Mouse (Mus musculus): Measurements from ENCODE around the gene Tbc1d24.

Tbc1d24 gene

DNA sequence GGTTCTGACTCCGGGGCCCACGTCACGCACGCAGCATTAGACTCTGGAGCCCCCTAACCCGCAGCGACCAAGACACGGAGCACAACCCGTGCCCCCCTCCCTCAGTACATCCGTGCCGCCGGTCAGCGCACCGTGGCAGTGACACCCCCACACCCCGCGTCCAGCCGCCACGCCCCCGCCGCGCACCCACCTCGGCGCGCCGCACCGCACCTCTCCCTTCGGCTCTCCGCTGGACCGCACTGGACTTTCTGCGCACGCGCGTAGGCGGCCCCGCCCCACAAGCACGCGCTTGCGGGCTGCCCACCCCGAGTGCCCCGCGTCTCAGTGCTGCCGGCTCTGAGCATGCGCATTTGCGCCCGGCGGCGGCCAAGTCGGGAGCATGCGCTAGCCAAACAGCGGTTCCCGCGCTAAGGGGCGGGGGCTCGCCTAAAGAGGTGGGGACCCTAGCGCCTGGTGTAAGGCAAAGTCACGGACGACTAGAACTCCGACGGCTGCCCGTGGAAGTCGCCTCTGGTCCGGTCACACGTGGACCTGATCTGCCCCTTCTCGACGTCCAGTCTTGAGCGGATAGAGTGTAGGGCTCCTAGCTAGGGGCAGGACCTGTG is at the start of gene Tbc1d24:
Gene Tbc1d24, minus strand, starts transcription at position 279 of the 605 bp plus-strand sequence.
- peak; percentile 92 for DNase-seq (ENCODE audit: low spot score)

DNA sequence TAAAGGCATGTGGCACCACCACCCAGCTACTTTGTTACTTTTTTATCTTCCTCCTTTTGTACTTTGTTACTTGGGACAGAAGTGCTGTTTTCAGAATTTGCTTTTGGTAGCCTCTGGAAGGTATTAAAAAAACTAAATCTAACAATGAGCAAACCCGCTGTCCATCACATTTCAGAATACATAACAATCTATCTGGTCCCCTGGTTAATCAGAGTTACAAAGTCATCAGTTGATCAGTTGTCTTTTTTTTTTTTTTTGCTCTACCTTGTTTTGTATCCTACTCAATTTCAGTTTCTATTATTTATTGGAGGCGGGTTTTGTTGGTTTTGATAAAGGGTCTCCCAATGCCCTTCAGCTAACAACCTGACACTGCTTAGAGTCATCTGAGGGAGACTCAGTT is 47.0 kb upstream of the Tbc1d24 start:
- DNase-seq (ENCODE audit: low spot score) = no peak

DNA sequence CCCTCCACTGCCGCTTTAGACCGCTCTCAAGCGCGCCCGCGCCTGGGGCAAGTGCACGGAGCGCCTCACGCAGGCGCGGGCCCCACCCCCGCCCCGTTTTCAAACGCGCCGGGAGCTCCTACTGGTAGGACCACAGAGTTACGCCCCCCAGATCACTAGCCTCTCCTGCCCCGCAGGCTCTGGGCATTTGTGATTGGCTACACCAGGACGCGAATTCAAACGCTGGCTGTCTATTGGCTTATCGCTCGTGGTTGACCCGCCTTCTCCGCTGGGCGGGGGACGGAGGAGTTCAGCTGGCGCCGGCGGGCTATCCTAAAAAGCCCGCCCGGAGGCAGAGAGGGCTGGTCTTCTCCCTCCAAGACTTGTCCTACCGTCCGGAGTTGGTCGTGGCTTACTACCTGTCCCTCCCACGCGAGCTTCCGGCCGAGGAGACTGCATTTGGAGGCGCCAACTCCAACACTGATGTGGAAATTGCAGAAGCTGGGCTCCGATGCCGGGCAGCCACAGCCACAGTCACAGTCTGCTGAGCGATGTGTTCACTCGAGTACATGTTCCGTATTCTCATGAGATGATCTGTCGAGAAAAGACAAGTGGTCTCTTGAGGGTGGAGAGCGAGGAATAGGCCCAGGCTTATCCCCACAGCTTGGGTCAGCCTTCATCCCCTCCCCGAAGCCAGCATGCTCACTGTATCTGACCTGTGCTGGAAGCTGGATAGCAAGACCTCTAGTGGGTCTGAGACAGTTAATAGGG is 46.1 kb upstream of the Tbc1d24 start, which contains the start of gene Ccnf:
Gene Ccnf, minus strand, starts transcription at position 165 of the 750 bp plus-strand sequence.
- DNase-seq (ENCODE audit: low spot score) = peak; percentile 98

DNA sequence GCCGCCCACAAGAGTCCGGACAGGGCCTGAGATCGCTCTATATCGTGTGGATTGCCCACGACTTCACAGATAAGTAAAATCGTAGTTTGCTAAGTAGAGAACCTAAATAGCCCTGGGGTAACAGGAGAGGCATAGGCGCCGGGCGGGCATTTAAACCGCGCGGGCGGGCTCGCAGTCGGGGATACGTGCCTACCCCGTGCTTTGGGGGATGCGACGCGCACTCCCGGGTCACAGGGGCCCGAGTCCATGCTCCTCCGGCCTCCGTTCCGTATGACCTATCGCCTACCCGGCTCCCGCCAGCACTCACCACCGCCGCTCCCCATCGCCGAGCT is 45.6 kb upstream of the Tbc1d24 start:
- DNase-seq (ENCODE audit: low spot score) = no peak

DNA sequence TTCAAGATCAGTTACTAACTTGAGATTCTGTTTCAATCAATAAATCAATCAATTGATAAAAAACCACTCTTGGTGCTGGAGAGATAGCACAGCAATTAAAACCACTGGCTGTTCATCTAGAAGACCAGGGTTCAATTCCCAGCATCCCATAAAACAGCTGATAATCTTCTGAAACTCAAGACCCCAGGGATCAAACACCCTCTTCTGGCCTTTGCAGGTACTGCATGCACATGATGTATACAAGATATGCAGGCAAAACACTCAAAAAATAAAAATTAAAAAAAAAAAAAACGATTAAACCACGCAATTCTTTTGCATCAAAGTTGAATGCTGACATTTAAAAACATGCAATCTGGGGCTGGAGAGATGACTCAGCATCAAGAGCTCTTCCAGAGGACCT is 43.3 kb upstream of the Tbc1d24 start:
- no peak for DNase-seq (ENCODE audit: low spot score)

DNA sequence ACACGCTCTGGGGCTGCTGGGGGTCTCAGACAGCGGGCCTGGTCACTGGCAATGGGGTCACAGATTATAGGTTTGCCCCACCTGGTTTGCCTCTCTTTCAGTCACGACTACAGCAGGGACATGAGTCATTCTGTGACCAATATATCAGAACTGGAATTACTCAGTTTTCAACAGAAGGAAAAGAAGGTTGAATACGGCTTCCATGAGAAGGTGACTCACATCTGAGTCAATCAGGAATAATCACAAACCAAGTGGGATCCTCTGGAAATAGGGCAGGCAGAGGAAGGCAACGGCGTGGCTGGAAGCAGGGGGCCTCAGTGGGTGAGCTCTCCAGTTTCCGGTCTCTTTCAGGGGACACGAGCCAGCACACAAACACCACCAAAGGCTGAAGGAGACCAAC is 38.7 kb upstream of the Tbc1d24 start:
- DNase-seq (ENCODE audit: low spot score) = no peak

DNA sequence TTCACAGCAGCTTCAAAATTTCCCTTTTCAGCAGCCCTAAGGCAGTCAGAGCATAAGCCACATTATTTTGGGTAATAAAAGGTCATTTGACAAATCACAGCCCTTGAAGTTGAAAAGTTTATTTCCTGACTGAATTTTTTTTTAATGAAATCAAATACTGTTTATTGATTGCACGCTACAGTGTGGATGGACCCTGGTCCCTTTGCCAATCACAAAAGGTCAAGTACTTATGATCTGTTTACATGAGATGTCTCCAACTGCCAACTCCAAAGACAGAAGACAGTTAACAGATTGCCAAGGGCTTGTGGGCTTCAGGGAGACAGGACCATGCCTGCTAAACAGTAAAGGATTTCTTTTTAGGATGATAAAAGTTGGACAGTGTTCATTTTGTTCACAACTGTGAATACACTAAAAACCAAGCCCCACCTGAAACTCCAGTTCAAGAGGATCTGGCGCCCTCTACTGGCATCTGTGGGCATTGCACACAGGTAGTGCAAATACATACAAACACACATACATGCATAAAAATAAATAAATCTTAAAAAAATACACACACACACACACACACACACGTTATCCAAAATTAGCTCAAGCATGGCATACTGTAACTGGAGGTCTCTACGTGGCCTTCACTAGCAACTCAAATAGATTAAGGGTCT is 38.1 kb upstream of the Tbc1d24 start:
- peak; percentile 10 for DNase-seq (ENCODE audit: low spot score)

DNA sequence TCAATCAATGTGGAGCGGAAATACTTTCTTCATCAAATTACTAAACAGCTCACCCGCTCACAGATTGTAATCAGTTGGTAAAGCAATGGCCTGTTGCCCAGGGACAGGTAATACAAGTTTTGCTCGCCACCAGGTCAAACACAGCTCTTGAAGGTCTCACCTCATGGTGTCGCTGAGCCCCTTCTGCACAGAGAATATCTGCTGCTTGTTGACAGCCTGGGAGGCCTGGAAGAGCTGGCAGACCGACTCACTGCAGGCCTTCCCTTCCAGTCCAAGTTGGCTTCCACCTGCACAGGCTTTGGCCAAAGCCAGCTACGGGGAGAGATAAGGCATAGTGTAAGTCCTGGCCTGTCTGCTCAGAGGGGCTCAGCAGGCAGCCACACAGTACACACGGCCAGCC is 31.6 kb upstream of the Tbc1d24 start:
- no peak for DNase-seq (ENCODE audit: low spot score)

DNA sequence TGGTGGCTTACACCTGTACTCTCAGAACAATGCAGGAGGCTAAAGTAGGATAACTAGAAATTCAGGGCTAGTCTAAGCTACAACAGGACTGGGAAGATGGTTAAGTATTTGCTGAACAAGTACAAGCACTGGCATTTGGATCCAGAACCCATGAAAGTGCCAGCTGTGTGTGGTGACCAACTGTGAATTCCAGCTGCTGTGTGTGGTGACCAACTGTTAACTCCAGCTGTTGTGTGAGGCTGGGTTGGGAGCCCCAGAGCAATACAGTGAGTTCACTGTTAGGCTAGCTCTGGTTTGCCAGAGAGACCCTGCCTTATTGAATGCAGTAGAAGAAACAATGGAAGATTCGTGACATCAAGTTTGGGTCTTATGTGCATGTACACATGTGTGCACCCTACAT is 31.1 kb upstream of the Tbc1d24 start:
- no peak for DNase-seq (ENCODE audit: low spot score)

DNA sequence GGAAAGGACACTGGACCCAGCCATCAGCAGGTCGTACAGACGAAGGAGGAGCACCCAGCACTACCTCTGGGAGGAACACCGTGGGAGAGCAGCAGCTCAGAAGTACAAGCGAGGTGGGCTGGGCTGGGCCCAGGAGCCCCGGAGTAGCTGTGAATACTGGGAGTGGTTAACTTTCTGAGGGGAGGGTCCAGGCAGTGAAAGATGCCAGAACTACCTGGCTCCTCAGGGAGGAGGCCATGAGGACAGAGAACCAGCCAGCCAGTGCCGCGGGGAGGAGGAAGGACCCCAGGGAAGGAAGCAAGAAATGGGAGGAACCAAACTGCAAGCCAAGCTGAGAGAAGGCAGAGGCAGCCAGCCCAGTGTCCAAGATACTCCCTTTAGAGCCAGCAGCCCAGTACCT is 22.6 kb upstream of the Tbc1d24 start:
- no peak for DNase-seq (ENCODE audit: low spot score)

DNA sequence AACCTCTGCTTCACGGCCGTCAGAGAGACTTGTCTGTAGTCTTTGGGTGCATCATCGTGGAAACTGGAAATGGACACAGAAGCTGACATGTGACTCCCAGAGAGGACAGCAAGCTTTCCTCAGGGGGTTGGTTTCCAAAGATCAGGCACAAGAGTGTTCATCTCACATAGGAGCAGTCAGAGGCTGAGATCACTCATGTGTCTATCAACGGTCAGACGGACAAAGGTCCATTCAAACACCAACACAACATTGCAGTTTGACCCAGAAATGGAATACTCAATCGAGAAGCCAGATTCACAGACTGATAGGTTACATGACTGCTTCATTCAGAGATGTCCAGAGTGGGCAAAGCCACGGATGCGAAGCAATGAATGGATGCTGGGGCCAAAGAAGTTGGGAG is 21.4 kb upstream of the Tbc1d24 start:
- no peak for DNase-seq (ENCODE audit: low spot score)

DNA sequence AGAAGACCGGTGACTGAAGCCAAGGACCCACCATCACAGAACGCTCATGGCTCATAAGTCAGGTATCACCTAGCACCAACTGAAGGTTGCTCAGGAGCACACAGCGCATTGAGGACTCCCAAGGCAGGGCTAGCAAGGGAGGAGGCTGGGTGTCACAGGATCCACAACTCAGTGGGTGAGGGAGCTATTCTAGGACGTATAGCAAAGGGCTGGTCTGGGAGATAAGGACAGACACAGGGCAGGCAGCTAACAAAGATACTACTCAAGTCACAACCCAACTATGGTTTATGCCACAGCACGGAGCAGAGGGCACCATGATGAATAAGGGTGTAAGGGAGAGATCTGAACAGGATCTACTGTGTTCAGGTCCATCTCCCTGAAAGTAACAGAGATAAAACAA is 20.5 kb upstream of the Tbc1d24 start:
- DNase-seq (ENCODE audit: low spot score) = no peak

DNA sequence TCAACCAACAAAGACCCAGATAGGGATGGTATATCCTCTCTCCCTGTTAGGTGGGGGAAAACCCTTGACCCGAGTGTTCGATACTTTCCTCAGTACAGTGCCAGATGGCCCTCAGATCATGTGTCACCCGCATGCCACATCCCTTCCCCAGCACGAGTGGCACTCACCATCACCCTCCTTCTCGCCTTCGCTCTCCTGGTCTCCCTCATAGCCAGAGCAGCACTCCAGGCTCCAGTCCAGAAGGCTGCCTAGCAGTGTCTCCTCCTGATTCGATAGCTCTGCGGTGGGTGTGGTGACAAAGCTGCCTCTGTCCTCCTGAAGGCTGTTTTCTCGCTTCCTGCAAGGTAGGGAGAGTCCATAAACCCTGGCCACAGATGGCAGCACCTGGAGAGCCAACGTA is 19.4 kb upstream of the Tbc1d24 start:
- no peak for DNase-seq (ENCODE audit: low spot score)

DNA sequence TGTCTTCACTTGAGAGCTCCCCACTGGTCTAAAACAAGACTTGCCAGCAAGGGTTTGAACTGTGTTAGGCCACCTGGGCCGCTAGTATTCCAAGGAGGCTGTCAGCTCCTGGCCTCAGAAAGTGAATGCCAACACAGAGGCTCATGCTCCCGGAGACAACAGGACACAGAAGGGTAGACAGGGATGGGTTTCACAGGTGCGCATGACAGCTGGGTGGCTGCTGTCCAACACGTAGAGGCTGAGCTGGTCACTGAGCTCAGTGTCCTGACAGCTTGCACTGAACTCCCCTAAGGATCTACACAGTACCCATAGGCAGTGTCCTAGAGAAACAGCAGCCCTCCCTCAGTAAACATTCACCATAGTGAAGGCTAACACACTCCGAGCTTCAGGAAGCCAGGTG is 18.2 kb upstream of the Tbc1d24 start:
- DNase-seq (ENCODE audit: low spot score) = no peak

DNA sequence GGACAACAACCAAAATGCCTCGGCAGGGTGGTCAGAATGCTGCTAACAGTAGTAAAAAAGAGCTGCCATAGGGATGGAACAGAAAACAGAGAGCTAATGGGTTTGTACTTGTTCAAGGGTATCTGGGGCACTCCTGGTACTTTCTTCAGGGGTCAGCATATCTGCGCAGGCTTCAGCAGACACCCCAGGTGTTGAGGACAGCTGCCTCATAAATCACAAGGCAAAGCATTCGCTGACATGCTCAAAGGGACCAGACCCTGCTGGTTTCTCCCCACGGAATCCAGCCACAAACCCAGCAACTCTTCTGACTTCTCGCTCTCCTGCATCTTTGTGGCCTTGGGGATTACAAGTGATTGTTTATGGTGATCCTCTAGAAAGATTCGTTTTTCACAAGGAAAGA is 17.3 kb upstream of the Tbc1d24 start:
- DNase-seq (ENCODE audit: low spot score) = no peak

DNA sequence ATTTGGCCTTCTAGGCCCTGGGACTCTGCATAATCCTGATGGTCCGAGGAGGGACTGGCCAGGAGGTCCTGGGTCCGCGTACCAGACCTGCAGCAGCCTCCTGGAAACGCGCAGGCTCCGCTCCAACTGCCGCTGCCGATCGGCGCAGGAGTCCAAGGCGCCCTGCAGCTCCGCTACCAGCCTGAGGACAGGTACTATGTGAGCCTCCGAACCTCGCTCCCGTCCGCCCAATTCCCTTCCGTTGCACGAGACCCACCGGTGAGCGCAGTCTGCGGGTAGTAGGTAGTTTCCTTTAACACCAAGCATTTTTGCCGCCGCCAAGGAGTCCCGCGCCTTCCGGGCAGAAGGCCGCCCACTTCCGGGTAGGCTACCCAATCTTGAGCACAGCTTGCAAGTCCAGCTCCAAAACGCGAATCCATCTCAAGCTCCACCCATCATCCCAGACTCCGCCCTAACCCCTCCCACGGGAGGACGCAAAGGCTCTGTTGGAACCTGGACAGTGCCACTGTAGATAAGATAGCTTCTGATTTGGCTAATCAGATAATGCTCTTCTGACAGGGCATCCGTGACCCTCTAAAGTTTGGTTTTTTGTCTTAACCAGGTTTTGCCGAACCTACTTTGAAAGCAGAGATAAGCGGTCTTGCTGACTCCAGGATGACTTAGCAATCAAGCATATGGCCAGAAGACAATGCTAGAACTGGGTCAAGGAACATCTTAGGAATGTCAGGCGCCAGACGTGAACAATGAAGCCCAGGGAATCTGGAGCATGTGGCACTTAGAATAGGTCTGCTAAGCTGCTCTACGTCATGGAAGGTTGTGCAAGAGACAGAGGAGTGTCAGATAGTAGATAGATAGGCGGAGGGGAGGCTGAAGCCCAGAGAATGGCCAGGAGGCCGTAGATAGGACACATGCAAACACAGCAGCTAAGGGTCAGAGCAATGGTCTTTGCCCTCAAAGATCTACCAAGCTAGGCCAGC is 15.4 kb upstream of the Tbc1d24 start, which contains the start of gene Tedc2:
Gene Tedc2, minus strand, starts transcription at position 417 of the 977 bp plus-strand sequence.
- DNase-seq (ENCODE audit: low spot score) = peak; percentile 97

DNA sequence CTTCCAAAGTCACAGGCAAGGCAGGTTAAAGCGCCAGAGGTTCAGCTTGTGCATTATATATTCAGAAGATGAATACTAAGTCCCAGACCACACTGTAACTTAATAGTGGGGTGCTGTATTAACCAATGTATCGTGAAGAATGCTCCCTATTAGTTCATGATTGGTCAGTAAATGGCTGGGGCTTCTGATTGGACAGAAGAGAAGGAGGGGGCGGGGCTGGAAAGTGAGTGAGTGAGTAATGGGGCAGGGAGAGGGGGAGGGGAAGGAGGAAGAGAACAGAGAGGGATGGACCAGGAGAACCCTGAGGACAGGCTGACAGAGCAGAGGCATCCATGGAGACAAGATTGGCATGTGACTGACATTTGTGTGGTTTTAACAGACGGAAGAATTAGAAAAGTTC is 11.5 kb upstream of the Tbc1d24 start:
- DNase-seq (ENCODE audit: low spot score) = no peak

DNA sequence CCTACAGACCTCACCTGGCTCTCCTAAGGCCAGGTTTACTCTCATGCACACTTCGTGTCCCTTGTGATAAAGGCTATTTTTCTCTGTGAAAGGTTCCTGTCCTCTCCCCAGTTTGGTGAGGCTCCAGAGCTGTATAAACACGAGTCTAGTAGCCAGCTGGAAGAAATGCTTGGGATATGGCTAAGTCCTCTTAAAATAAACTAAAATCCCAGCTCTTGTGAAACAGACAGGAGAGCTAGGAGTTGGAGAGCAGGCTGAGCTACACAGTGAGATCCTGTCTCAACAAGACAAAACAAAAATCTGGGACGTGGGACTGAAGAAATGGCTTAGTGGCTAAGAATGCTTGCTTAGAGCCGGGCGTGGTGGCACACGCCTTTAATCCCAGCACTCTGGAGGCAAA is 7.8 kb upstream of the Tbc1d24 start:
- DNase-seq (ENCODE audit: low spot score) = peak; percentile 55

DNA sequence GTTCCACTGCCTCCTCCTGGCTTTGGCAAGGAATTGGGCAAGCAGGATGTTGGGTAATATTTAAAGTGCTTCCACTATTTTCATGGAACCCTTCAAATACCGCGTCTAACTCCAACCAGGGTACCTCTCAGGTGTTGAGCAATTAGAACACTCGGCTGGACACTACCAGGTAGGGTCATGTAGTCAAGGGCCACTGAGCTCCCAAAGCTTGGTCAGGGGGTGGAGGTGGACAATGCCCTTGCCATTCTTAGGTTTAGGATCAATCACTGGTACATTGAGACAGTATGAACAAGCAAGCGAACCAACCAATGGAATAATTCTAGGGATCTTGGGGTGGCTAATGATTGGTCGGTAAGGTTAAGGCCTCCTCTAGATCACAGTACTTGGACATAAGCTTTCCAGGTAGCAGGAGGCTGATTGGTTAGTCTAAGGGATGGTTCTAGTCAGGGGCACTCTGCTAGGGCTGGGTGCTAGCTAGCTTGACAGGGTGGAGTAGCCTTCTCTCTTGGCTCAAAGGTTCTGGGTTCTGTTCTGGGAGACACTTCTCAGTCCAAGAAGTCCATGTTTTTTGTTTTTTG is 7.2 kb upstream of the Tbc1d24 start:
- DNase-seq (ENCODE audit: low spot score) = peak; percentile 82

DNA sequence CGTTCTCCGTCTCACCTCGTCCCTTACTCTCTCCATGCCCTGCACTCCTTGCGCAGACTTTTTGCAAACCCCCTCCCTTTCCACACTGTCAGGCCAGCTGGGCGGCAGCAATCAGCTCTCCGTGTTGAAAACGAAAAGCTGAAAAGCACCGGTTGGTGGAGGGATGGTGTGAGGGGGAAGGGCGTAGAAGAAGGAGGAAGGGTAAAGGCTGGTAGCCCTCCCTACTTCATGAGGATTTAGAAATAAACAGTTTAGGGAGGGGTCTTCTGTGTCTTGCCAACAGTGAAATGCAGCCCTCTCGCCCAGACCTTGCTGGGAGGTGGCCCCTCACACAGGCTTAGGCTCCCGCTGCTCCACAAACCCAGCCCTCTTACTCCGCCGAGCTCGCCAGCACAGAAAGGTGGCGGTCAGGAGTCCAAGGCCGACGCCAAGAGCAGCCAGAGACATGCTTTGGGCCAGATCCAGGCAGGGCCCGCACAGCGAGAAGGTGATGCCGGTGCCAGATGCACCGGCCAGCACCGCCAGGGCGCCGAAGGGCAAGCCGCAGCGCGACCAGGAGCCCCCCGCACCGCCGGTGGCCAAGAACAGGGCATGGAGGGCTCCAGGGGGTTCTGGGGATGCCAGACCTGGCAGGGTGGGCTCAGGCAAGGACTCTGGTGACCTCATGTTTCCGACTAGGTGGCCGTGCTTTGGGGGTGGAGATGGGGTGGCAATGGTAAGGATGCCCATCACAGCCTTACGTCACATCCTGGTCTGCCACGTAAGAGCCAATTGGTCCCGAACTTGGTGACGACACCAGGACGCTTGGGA is 6.5 kb upstream of the Tbc1d24 start:
- no peak for DNase-seq (ENCODE audit: low spot score)

DNA sequence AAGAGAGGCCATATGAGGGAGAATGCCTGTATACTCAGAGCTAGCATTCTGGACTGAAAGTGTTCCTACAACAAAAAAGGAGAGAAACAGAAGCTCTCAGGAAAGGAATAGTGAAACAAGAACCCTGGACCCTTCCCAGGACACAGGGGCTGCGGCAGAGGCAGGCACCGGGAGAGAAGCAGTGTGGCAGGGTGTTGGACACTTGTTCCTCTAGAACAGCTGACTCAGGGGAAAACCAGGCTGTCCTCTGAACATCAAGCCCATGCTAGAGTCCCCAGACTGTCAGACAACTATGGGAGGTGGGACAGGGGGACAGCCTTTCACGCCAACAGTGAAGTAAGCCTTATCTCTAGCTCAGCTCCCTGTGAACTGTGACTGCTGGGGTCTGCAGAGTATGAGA is 5.2 kb upstream of the Tbc1d24 start:
- no peak for DNase-seq (ENCODE audit: low spot score)
